Mouse (Mus musculus): ENCODE data around the gene Pdcd7. TPM values are rescaled to one million over a fixed set of nuclear protein-coding genes. Genes with fewer than 3 reads are reported as not detected.

Gene Pdcd7
- polyA plus RNA-seq, 1 experiment, result 31.1 TPM

DNA sequence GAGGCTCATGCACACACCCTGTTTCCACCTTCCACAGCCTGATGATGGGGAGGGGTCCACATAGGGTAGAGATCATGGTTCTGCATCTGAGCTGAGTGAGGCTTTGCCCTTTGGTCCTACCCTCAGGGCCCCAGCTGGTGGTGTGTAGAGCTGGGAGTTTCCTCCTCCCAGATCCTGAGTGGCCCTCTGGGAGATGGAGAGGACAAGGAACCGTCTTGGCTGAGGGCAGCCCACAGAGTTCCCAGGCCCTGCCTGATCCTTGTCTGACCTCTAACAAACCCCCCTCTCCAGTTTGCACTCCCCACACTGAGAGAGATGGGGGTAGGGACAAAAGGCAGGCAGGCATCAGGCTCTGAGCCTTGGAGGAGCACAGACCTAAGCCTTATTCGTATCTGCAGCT, 48.5 kb downstream of the Pdcd7 start:
- no peaks in the 10 kb centered on the region for H3K36me3 ChIP-seq (ENCODE audit: control insufficient read depth, insufficient read depth, low read length, poor library complexity, severe bottlenecking)
- H3K4me1 ChIP-seq (ENCODE audit: control insufficient read depth, insufficient read depth, low read length), result no peaks in the 10 kb centered on the region
- H3K9me3 ChIP-seq (replicated peaks; ENCODE audit: control insufficient read depth, insufficient read depth, low read length, poor library complexity, severe bottlenecking), result no peaks in the 10 kb centered on the region
- H3K27me3 ChIP-seq (ENCODE audit: control insufficient read depth, insufficient read depth, low read length, poor library complexity, severe bottlenecking), result peaks cover 4% of the 10 kb centered on the region
- no peak overlapping the region for H3K9ac ChIP-seq (ENCODE audit: low read depth, poor library complexity, severe bottlenecking)
- no peak overlapping the region for H3K27ac ChIP-seq (ENCODE audit: insufficient read depth, low read length)
- no peak overlapping the region for H3K4me3 ChIP-seq (ENCODE audit: low read depth, low read length)
- TF ChIP-seq CTCF (IDR thresholded peaks at IDR 0.05; ENCODE audit: low read depth, low read length) (no peak), EP300 (IDR thresholded peaks at IDR 0.05; ENCODE audit: insufficient read depth, low read depth, low read length) (no peak), POLR2A (IDR thresholded peaks at IDR 0.05; ENCODE audit: insufficient read depth, low read length) (no peak)

GRCm38 (mm10) chr9:65398279-65398678, 52.4 kb downstream of the Pdcd7 start, which contains the start of gene Rasl12:
TSS of gene Rasl12 (plus strand) at chr9:65398506.
- Histone ChIP-seq H3K36me3 (ENCODE audit: control insufficient read depth, insufficient read depth, low read length, poor library complexity, severe bottlenecking) (no peaks in the 10 kb centered on the region), H3K4me1 (ENCODE audit: control insufficient read depth, insufficient read depth, low read length) (no peaks in the 10 kb centered on the region), H3K9ac (ENCODE audit: low read depth, poor library complexity, severe bottlenecking) (peak within 1 kb of the TSS; percentile 48; the same call in 1 of the 2 replicates), H3K9me3 (replicated peaks; ENCODE audit: control insufficient read depth, insufficient read depth, low read length, poor library complexity, severe bottlenecking) (no peaks in the 10 kb centered on the region), H3K27me3 (ENCODE audit: control insufficient read depth, insufficient read depth, low read length, poor library complexity, severe bottlenecking) (no peaks in the 10 kb centered on the region), H3K4me3 (ENCODE audit: low read depth, low read length) (peak within 1 kb of the TSS; percentile 51), H3K27ac (ENCODE audit: insufficient read depth, low read length) (no peak within 1 kb of the TSS)
- TF ChIP-seq EP300 (IDR thresholded peaks at IDR 0.05; ENCODE audit: insufficient read depth, low read depth, low read length) (no peak), POLR2A (IDR thresholded peaks at IDR 0.05; ENCODE audit: insufficient read depth, low read length) (no peak), CTCF (IDR thresholded peaks at IDR 0.05; ENCODE audit: low read depth, low read length) (no peak)

- Histone ChIP-seq H3K9ac (ENCODE audit: low read depth, poor library complexity, severe bottlenecking) (no peak overlapping the region), H3K36me3 (ENCODE audit: control insufficient read depth, insufficient read depth, low read length, poor library complexity, severe bottlenecking) (no peaks in the 10 kb centered on the region), H3K4me1 (ENCODE audit: control insufficient read depth, insufficient read depth, low read length) (no peaks in the 10 kb centered on the region), H3K27me3 (ENCODE audit: control insufficient read depth, insufficient read depth, low read length, poor library complexity, severe bottlenecking) (no peaks in the 10 kb centered on the region), H3K4me3 (ENCODE audit: low read depth, low read length) (no peak overlapping the region), H3K9me3 (replicated peaks; ENCODE audit: control insufficient read depth, insufficient read depth, low read length, poor library complexity, severe bottlenecking) (no peaks in the 10 kb centered on the region), H3K27ac (ENCODE audit: insufficient read depth, low read length) (no peak overlapping the region)
- TF ChIP-seq CTCF (IDR thresholded peaks at IDR 0.05; ENCODE audit: low read depth, low read length) (no peak), POLR2A (IDR thresholded peaks at IDR 0.05; ENCODE audit: insufficient read depth, low read length) (no peak), EP300 (IDR thresholded peaks at IDR 0.05; ENCODE audit: insufficient read depth, low read depth, low read length) (no peak)
Observed at GRCm38 (mm10) chr9:65399934-65400333, 54.0 kb downstream of the Pdcd7 start.

GRCm38 (mm10) chr9:65404331-65405183, 58.7 kb downstream of the Pdcd7 start:
- Histone ChIP-seq H3K9ac (ENCODE audit: low read depth, poor library complexity, severe bottlenecking) (no peak overlapping the region), H3K27me3 (ENCODE audit: control insufficient read depth, insufficient read depth, low read length, poor library complexity, severe bottlenecking) (no peaks in the 10 kb centered on the region), H3K9me3 (replicated peaks; ENCODE audit: control insufficient read depth, insufficient read depth, low read length, poor library complexity, severe bottlenecking) (no peaks in the 10 kb centered on the region), H3K4me1 (ENCODE audit: control insufficient read depth, insufficient read depth, low read length) (no peaks in the 10 kb centered on the region), H3K27ac (ENCODE audit: insufficient read depth, low read length) (no peak overlapping the region), H3K36me3 (ENCODE audit: control insufficient read depth, insufficient read depth, low read length, poor library complexity, severe bottlenecking) (no peaks in the 10 kb centered on the region), H3K4me3 (ENCODE audit: low read depth, low read length) (no peak overlapping the region)
- TF ChIP-seq POLR2A (IDR thresholded peaks at IDR 0.05; ENCODE audit: insufficient read depth, low read length) (no peak), EP300 (IDR thresholded peaks at IDR 0.05; ENCODE audit: insufficient read depth, low read depth, low read length) (no peak), CTCF (IDR thresholded peaks at IDR 0.05; ENCODE audit: low read depth, low read length) (no peak)

- no peaks in the 10 kb centered on the region for H3K36me3 ChIP-seq (ENCODE audit: control insufficient read depth, insufficient read depth, low read length, poor library complexity, severe bottlenecking)
- no peaks in the 10 kb centered on the region for H3K27me3 ChIP-seq (ENCODE audit: control insufficient read depth, insufficient read depth, low read length, poor library complexity, severe bottlenecking)
- TF ChIP-seq EP300 (IDR thresholded peaks at IDR 0.05; ENCODE audit: insufficient read depth, low read depth, low read length) (no peak), POLR2A (IDR thresholded peaks at IDR 0.05; ENCODE audit: insufficient read depth, low read length) (no peak)
- no peak overlapping the region for H3K9ac ChIP-seq (ENCODE audit: low read depth, poor library complexity, severe bottlenecking)
- no peak overlapping the region for H3K27ac ChIP-seq (ENCODE audit: insufficient read depth, low read length)
- no peaks in the 10 kb centered on the region for H3K4me1 ChIP-seq (ENCODE audit: control insufficient read depth, insufficient read depth, low read length)
- no peaks in the 10 kb centered on the region for H3K9me3 ChIP-seq (replicated peaks; ENCODE audit: control insufficient read depth, insufficient read depth, low read length, poor library complexity, severe bottlenecking)
- H3K4me3 ChIP-seq (ENCODE audit: low read depth, low read length), result no peak overlapping the region
Observed at GRCm38 (mm10) chr9:65405184-65405449, 59.2 kb downstream of the Pdcd7 start.

GRCm38 (mm10) chr9:65407327-65407726, 61.4 kb downstream of the Pdcd7 start:
- H3K4me1 ChIP-seq (ENCODE audit: control insufficient read depth, insufficient read depth, low read length), result no peaks in the 10 kb centered on the region
- H3K27me3 ChIP-seq (ENCODE audit: control insufficient read depth, insufficient read depth, low read length, poor library complexity, severe bottlenecking), result no peaks in the 10 kb centered on the region
- no peaks in the 10 kb centered on the region for H3K36me3 ChIP-seq (ENCODE audit: control insufficient read depth, insufficient read depth, low read length, poor library complexity, severe bottlenecking)
- H3K27ac ChIP-seq (ENCODE audit: insufficient read depth, low read length), result no peak overlapping the region
- TF ChIP-seq POLR2A (IDR thresholded peaks at IDR 0.05; ENCODE audit: insufficient read depth, low read length), result no peak
- no peak for TF ChIP-seq CTCF (IDR thresholded peaks at IDR 0.05; ENCODE audit: low read depth, low read length)
- no peak for TF ChIP-seq EP300 (IDR thresholded peaks at IDR 0.05; ENCODE audit: insufficient read depth, low read depth, low read length)
- H3K4me3 ChIP-seq (ENCODE audit: low read depth, low read length), result no peak overlapping the region
- no peak overlapping the region for H3K9ac ChIP-seq (ENCODE audit: low read depth, poor library complexity, severe bottlenecking)
- no peaks in the 10 kb centered on the region for H3K9me3 ChIP-seq (replicated peaks; ENCODE audit: control insufficient read depth, insufficient read depth, low read length, poor library complexity, severe bottlenecking)

Data from ES-Bruce4 (cell line).